Comparison of ENCODE assay signal across 17 mouse cellular contexts in the genomic region with DNA sequence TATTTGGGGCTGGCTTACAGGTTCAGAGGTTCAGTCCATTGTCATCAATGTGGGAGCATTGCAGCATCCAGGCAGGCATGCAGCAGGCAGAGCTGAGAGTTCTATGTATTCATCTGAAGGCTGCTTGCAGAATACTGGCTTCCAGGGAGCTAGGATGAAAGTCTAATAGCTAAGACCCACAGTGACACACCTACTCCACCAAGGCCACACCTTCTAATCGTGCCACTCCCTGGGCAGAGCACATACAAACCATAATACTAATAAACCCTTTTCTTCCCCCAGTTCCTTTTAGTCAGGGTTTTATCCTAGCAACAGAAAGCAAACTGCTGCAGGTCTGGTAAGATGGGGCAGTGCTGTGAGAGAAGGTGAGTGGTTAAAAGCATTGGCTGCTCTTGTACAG.
"Had no signal": no experiment of that assay in that cellular context is flagged by ENCODE, and none has a peak within 500 bp of the region (broad histone marks: within the 10 kb centered on the region; RNA-seq: fewer than 3 reads in every experiment).

No protein-coding gene starts in this region.

- ATAC-seq: midbrain, embryonic 15.5 days had no signal

- H3K9ac ChIP-seq: hindbrain, embryonic 15.5 days; kidney, embryonic 15.5 days; midbrain, embryonic 15.5 days; neural tube, embryonic 13.5 days had no signal

- DNase-seq: kidney, adult 2 months; kidney, postnatal 14 days; lung, adult 18-20 months; lung, postnatal 14 days; retina, postnatal 1 day; right cerebral cortex, postnatal 4 days; thymus, adult 18-20 months; thymus, postnatal 25 days had no signal

- H3K4me2 ChIP-seq: hindbrain, embryonic 15.5 days; kidney, embryonic 15.5 days; midbrain, embryonic 11.5 days; midbrain, embryonic 15.5 days; neural tube, embryonic 13.5 days had no signal

- H3K4me3 ChIP-seq: hindbrain, embryonic 15.5 days; kidney, embryonic 15.5 days; left cerebral cortex, adult 2 months; limb, embryonic 10.5 days; megakaryocyte, embryonic 14.5 days; midbrain, embryonic 15.5 days; neural tube, embryonic 13.5 days had no signal

- H3K9me3 ChIP-seq: hindbrain, embryonic 15.5 days; kidney, embryonic 15.5 days; limb, embryonic 10.5 days; midbrain, embryonic 15.5 days; neural tube, embryonic 13.5 days had no signal

- H3K27ac ChIP-seq: hindbrain, embryonic 15.5 days; kidney, embryonic 15.5 days; left cerebral cortex, adult 2 months; limb, embryonic 10.5 days; macrophage; midbrain, embryonic 15.5 days; neural tube, embryonic 13.5 days had no signal

- H3K27me3 ChIP-seq: hindbrain, embryonic 15.5 days; kidney, embryonic 15.5 days; megakaryocyte, embryonic 14.5 days; midbrain, embryonic 15.5 days; neural tube, embryonic 13.5 days had no signal
